Mouse (Mus musculus): Measurements from ENCODE around the gene Kxd1.
A peak's percentile ranks its signal among the peaks of the same experiment; 100 is the strongest.
"Not testable (repeated sequence)": the region's sequence is repeated elsewhere in the genome, so short reads cannot be mapped to it uniquely, and the experiment has no call there.

Gene Kxd1

GRCm38 (mm10) chr8:70513441-70513840 is 14.3 kb downstream of the Kxd1 start:
- no peak for DNase-seq (ENCODE audit: low spot score in 2 of 2)

- DNase-seq (ENCODE audit: low spot score in 2 of 2) = no peak
These were observed 15.4 kb downstream of the Kxd1 start for GRCm38 (mm10) chr8:70512253-70512903.

- DNase-seq (ENCODE audit: low spot score in 2 of 2) = no peak
These were observed 16.0 kb downstream of the Kxd1 start for GRCm38 (mm10) chr8:70511770-70512169.

GRCm38 (mm10) chr8:70511174-70511573 is 16.6 kb downstream of the Kxd1 start:
- not testable (repeated sequence) for DNase-seq (ENCODE audit: low spot score in 2 of 2)

- DNase-seq (ENCODE audit: low spot score in 2 of 2) = peak; percentile 94 to 97
These were observed 17.4 kb downstream of the Kxd1 start, which contains the start of gene Uba52 for GRCm38 (mm10) chr8:70510228-70510915. TSS of gene Uba52 (minus strand) at chr8:70510801.

- no peak for DNase-seq (ENCODE audit: low spot score in 2 of 2)
These were observed 18.3 kb downstream of the Kxd1 start for GRCm38 (mm10) chr8:70509281-70509952.

- DNase-seq (ENCODE audit: low spot score in 2 of 2) = no peak
These were observed 20.7 kb downstream of the Kxd1 start for GRCm38 (mm10) chr8:70507027-70507393.

- DNase-seq (ENCODE audit: low spot score in 2 of 2) = peak; percentile 88 to 92
These were observed 21.3 kb downstream of the Kxd1 start, which contains the start of gene Rex1bd for GRCm38 (mm10) chr8:70506328-70507026. TSS of gene Rex1bd (minus strand) at chr8:70506752.

- DNase-seq (ENCODE audit: low spot score in 2 of 2) = no peak
These were observed 21.9 kb downstream of the Kxd1 start for GRCm38 (mm10) chr8:70505698-70506327.

GRCm38 (mm10) chr8:70504851-70505250 is 22.9 kb downstream of the Kxd1 start:
- peak; percentile 57 to 87 for DNase-seq (ENCODE audit: low spot score in 2 of 2)

GRCm38 (mm10) chr8:70504291-70504716 is 23.5 kb downstream of the Kxd1 start:
- DNase-seq (ENCODE audit: low spot score in 2 of 2) = no peak

- peak; percentile 49 to 60 for DNase-seq (ENCODE audit: low spot score in 2 of 2)
These were observed 24.6 kb downstream of the Kxd1 start for GRCm38 (mm10) chr8:70503062-70503750.

- DNase-seq (ENCODE audit: low spot score in 2 of 2) = no peak
These were observed 25.2 kb downstream of the Kxd1 start for GRCm38 (mm10) chr8:70502540-70502939.

GRCm38 (mm10) chr8:70501820-70502529 is 25.8 kb downstream of the Kxd1 start:
- no peak for DNase-seq (ENCODE audit: low spot score in 2 of 2)

- peak in 1 of 2 experiments; percentile 42 for DNase-seq (ENCODE audit: low spot score in 2 of 2)
These were observed 27.1 kb downstream of the Kxd1 start for GRCm38 (mm10) chr8:70500386-70501301.

GRCm38 (mm10) chr8:70495771-70496062 is 32.0 kb downstream of the Kxd1 start:
- no peak for DNase-seq (ENCODE audit: low spot score in 2 of 2)

GRCm38 (mm10) chr8:70495001-70495770 is 32.6 kb downstream of the Kxd1 start:
- DNase-seq (ENCODE audit: low spot score in 2 of 2) = no peak

GRCm38 (mm10) chr8:70494416-70494945 is 33.3 kb downstream of the Kxd1 start:
- no peak for DNase-seq (ENCODE audit: low spot score in 2 of 2)
